Mouse (Mus musculus): ENCODE measurements around the gene Wdr5. TPM values are rescaled to one million over a fixed set of nuclear protein-coding genes. Genes with fewer than 3 reads are reported as not detected.
A peak's percentile ranks its signal among the peaks of the same experiment; 100 is the strongest.

Wdr5 gene
- 63.2 and 76.8 TPM in 2 replicates for polyA plus RNA-seq (2016; fragmentation: Nextera tagmentation; extraction: Ambion mirVana)

- Histone ChIP-seq H3K27me3 (ENCODE audit: insufficient read depth, poor library complexity, severe bottlenecking) (no peaks in the 10 kb centered on the region), H3K4me1 (replicated peaks) (peaks cover 34% of the 10 kb centered on the region), H3K36me3 (peaks cover 26% of the 10 kb centered on the region), H3K27ac (peak within 1 kb of the TSS; percentile 93), H3K9me3 (no peaks in the 10 kb centered on the region), H3K4me3 (peak within 1 kb of the TSS; percentile 97)
- under 1% methylated on average over 57 of the region's 57 CpGs for WGBS
- DNase-seq (ENCODE audit: low spot score): peak; percentile 98
Observed at GRCm38 (mm10) chr2:27514639-27515328, at the start of gene Wdr5. Gene Wdr5, plus strand, starts transcription at chr2:27515157.

DNA sequence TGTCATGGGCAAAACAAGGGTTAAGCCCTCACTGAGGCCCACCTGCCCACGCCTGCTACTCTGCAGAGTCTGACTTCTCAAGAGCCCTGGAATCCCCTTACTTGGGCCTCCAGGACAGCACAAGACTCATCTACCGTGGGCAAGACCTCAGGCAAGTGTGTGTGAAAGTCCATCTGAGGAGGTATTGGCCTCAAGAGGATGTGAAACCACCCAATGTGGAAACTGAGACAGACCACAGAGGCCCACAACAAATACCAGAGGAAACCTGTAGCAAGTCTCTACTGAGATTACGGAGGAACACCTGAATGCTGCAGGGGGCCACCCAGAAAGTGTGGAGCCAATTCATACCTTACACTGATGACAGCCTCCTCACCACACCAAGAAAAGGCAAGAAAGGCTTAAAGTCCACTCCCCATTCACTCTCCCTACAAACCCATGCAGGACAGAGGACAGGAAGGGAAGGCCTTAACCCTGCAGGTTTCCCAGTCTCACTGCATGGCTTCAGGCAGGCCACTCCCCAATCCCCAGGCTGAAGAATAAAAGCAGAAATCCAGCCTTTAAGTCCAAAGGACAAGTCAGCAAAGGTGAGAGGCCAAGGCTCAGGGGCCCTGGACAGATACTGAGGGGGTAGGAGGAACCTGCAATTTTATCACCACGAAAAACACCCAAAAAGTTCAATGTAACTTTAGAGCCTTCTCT, 45.5 kb upstream of the Wdr5 start:
- 86% methylated on average over 4 of the region's 4 CpGs for WGBS

DNA sequence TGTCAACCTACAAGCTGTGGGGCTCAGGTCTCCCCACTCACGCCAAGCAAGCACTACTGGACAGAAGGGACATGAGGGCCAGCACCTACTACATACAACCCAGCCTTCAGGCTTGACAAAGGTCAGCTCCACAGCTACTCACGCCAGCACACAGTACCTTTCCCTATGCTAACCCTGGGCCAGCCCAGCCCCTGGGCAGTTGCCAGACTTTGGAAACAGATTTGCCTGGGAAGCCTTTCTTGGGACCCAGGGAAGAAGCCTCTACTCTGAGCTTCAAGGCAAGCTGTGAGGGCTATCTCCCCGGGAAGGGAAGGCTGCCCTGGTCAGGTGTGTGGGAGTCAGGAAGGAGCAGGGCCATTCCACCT, 45.0 kb upstream of the Wdr5 start:
- peaks cover 66% of the 10 kb centered on the region for H3K4me1 ChIP-seq (replicated peaks)
- DNase-seq (ENCODE audit: low spot score): no peak
- H3K27ac ChIP-seq: no peak overlapping the region
- H3K36me3 ChIP-seq: peaks cover 86% of the 10 kb centered on the region
- no peaks in the 10 kb centered on the region for H3K27me3 ChIP-seq (ENCODE audit: insufficient read depth, poor library complexity, severe bottlenecking)
- no peaks in the 10 kb centered on the region for H3K9me3 ChIP-seq
- 74% methylated on average over 3 of the region's 3 CpGs for WGBS
- no peak overlapping the region for H3K4me3 ChIP-seq

More for the DNA sequence above, 45.5 kb upstream of the Wdr5 start:
- Histone ChIP-seq H3K9me3 (no peaks in the 10 kb centered on the region), H3K27me3 (ENCODE audit: insufficient read depth, poor library complexity, severe bottlenecking) (no peaks in the 10 kb centered on the region), H3K4me3 (no peak overlapping the region), H3K4me1 (replicated peaks) (peaks cover 64% of the 10 kb centered on the region), H3K36me3 (peaks cover 91% of the 10 kb centered on the region), H3K27ac (no peak overlapping the region)
- no peak for DNase-seq (ENCODE audit: low spot score)

GRCm38 (mm10) chr2:27470535-27470934, 44.4 kb upstream of the Wdr5 start:
- no peak overlapping the region for H3K4me3 ChIP-seq
- H3K27ac ChIP-seq: no peak overlapping the region
- no peaks in the 10 kb centered on the region for H3K27me3 ChIP-seq (ENCODE audit: insufficient read depth, poor library complexity, severe bottlenecking)
- no peak for DNase-seq (ENCODE audit: low spot score)
- H3K9me3 ChIP-seq: no peaks in the 10 kb centered on the region
- peaks cover 66% of the 10 kb centered on the region for H3K4me1 ChIP-seq (replicated peaks)
- H3K36me3 ChIP-seq: peaks cover 81% of the 10 kb centered on the region
- 91% methylated on average over 2 of the region's 2 CpGs for WGBS

- Histone ChIP-seq H3K4me1 (replicated peaks) (peaks cover 66% of the 10 kb centered on the region), H3K9me3 (no peaks in the 10 kb centered on the region), H3K36me3 (peaks cover 75% of the 10 kb centered on the region), H3K27me3 (ENCODE audit: insufficient read depth, poor library complexity, severe bottlenecking) (no peaks in the 10 kb centered on the region), H3K4me3 (no peak overlapping the region), H3K27ac (peak overlapping the region; percentile 30; the same call in 1 of the 2 replicates)
- DNase-seq (ENCODE audit: low spot score): no peak
Observed at GRCm38 (mm10) chr2:27471170-27471584, 43.8 kb upstream of the Wdr5 start.

DNA sequence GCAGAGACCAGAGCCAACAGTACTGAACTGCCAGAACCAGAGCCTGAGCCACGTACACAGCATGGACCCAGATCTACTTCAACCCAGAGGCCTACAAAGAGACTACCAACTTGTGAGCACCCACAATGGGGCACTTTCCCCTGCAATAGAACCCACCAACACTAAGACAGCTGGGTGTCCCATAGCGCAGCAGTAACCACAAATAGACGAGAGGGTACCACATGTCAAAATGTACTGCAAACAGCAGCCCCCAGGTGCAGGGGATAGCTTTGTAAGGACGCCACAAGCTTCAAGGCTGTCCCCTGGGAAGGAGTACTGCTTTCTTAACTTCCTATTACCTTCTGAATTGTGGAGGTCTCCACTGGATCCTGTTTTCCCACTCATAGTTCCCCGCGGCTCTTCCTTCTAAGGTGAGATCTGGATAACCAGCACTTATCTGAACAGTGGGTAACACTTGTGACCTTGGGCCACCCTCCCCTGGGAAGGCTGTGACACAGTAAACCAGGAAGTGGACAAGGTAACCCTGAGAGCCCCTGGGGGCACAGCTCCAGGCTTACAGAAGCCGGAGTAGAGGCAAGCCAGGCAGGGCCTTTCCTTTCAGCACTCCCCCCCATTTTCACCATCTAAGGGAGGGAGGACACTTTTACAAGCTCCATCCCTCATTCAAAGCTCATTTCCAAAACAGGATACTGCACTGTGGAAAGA, 41.7 kb upstream of the Wdr5 start:
- H3K27ac ChIP-seq: peak overlapping the region; percentile 18; the same call in 1 of the 2 replicates
- WGBS: 74% methylated on average over 7 of the region's 7 CpGs
- H3K36me3 ChIP-seq: peaks cover 55% of the 10 kb centered on the region
- no peaks in the 10 kb centered on the region for H3K27me3 ChIP-seq (ENCODE audit: insufficient read depth, poor library complexity, severe bottlenecking)
- no peaks in the 10 kb centered on the region for H3K9me3 ChIP-seq
- H3K4me1 ChIP-seq (replicated peaks): peaks cover 67% of the 10 kb centered on the region
- peak overlapping the region; percentile 95 for H3K4me3 ChIP-seq
- no peak for DNase-seq (ENCODE audit: low spot score)

GRCm38 (mm10) chr2:27473911-27474310, 41.0 kb upstream of the Wdr5 start:
- Histone ChIP-seq H3K4me1 (replicated peaks) (peaks cover 64% of the 10 kb centered on the region), H3K27ac (peak overlapping the region; percentile 99), H3K9me3 (no peaks in the 10 kb centered on the region), H3K27me3 (ENCODE audit: insufficient read depth, poor library complexity, severe bottlenecking) (no peaks in the 10 kb centered on the region), H3K36me3 (peaks cover 48% of the 10 kb centered on the region), H3K4me3 (peak overlapping the region; percentile 95)
- DNase-seq (ENCODE audit: low spot score): no peak
- 40% methylated on average over 4 of the region's 4 CpGs for WGBS

GRCm38 (mm10) chr2:27474621-27475484, 40.1 kb upstream of the Wdr5 start:
- peaks cover 55% of the 10 kb centered on the region for H3K4me1 ChIP-seq (replicated peaks)
- peak; percentile 61 for DNase-seq (ENCODE audit: low spot score)

GRCm38 (mm10) chr2:27475495-27476302, 39.3 kb upstream of the Wdr5 start:
- H3K9me3 ChIP-seq: no peaks in the 10 kb centered on the region
- H3K36me3 ChIP-seq: peaks cover 30% of the 10 kb centered on the region
- H3K4me1 ChIP-seq (replicated peaks): peaks cover 46% of the 10 kb centered on the region
- no peaks in the 10 kb centered on the region for H3K27me3 ChIP-seq (ENCODE audit: insufficient read depth, poor library complexity, severe bottlenecking)
- WGBS: under 1% methylated on average over 95 of the region's 96 CpGs
- H3K27ac ChIP-seq: peak overlapping the region; percentile 99
- peak; percentile 90 for DNase-seq (ENCODE audit: low spot score)
- H3K4me3 ChIP-seq: peak overlapping the region; percentile 95

More at GRCm38 (mm10) chr2:27474621-27475484, 40.1 kb upstream of the Wdr5 start:
- no peaks in the 10 kb centered on the region for H3K9me3 ChIP-seq
- H3K4me3 ChIP-seq: peak overlapping the region; percentile 95
- H3K27ac ChIP-seq: peak overlapping the region; percentile 99
- under 1% methylated on average over 84 of the region's 84 CpGs for WGBS
- no peaks in the 10 kb centered on the region for H3K27me3 ChIP-seq (ENCODE audit: insufficient read depth, poor library complexity, severe bottlenecking)
- H3K36me3 ChIP-seq: peaks cover 38% of the 10 kb centered on the region

- Histone ChIP-seq H3K4me1 (replicated peaks) (peaks cover 38% of the 10 kb centered on the region), H3K36me3 (peaks cover 21% of the 10 kb centered on the region), H3K27me3 (ENCODE audit: insufficient read depth, poor library complexity, severe bottlenecking) (no peaks in the 10 kb centered on the region), H3K9me3 (no peaks in the 10 kb centered on the region), H3K27ac (peak overlapping the region; percentile 99), H3K4me3 (peak overlapping the region; percentile 95)
- no peak for DNase-seq (ENCODE audit: low spot score)
- 36% methylated on average over 11 of the region's 11 CpGs for WGBS
Observed at GRCm38 (mm10) chr2:27476303-27477192, 38.4 kb upstream of the Wdr5 start.

GRCm38 (mm10) chr2:27479821-27480220, 35.1 kb upstream of the Wdr5 start:
- DNase-seq (ENCODE audit: low spot score): no peak
- Histone ChIP-seq H3K27me3 (ENCODE audit: insufficient read depth, poor library complexity, severe bottlenecking) (no peaks in the 10 kb centered on the region), H3K9me3 (no peaks in the 10 kb centered on the region), H3K27ac (no peak overlapping the region), H3K36me3 (no peaks in the 10 kb centered on the region), H3K4me1 (replicated peaks) (peaks cover 7% of the 10 kb centered on the region), H3K4me3 (no peak overlapping the region)
- 78% methylated on average over 4 of the region's 4 CpGs for WGBS
